Mouse (Mus musculus) heart, adult 2 months (tissue): ENCODE measurements at regions not wholly inside any gene's neighbourhood (a gene's known extent, or its start where the extent isn't known, plus 50 kb on each side); places are given as distances from the start of the nearest gene placed in this dataset.

Experiments
- DNase-seq, 2 experiments: peaks; one replicate each; pipeline ENCODE4 v3.0.0; 2021
- H3K27ac ChIP-seq: fragments of 200-600 bp; 2 replicates; pipeline ENCODE4 v1.8.1; 2022
- H3K27me3 ChIP-seq: fragments of 200-500 bp; 2 replicates; pipeline ENCODE4 v1.6.1; 2012; ENCODE audit warnings: mild to moderate bottlenecking, low read length, inconsistent platforms, mixed read lengths; ENCODE audit not compliant: control insufficient read depth, insufficient read depth
- H3K36me3 ChIP-seq: fragments of 200-500 bp; 2 replicates; pipeline ENCODE4 v1.6.1; 2012; ENCODE audit warnings: low read length, inconsistent platforms; ENCODE audit not compliant: control insufficient read depth, insufficient read depth
- H3K4me1 ChIP-seq: fragments of 200-500 bp; 2 replicates; pipeline ENCODE4 v1.6.1; 2011; ENCODE audit warnings: low read length; ENCODE audit not compliant: control insufficient read depth, insufficient read depth
- H3K4me3 ChIP-seq: fragments of 200-600 bp; 2 replicates; pipeline ENCODE4 v1.8.1; 2022
- H3K79me2 ChIP-seq: fragments of 200-500 bp; replicated peaks from 2 replicates; pipeline ENCODE4 v1.6.1; 2012; ENCODE audit warnings: mild to moderate bottlenecking, inconsistent platforms, low read length, moderate library complexity, mixed read lengths; ENCODE audit not compliant: control insufficient read depth, insufficient read depth
- H3K9ac ChIP-seq: fragments of 200-500 bp; 2 replicates; pipeline ENCODE4 v1.6.1; 2012; ENCODE audit warnings: low read depth, mild to moderate bottlenecking, control low read depth, inconsistent platforms, low read length, mixed read lengths
- CTCF ChIP-seq: fragments of 200-600 bp; IDR thresholded peaks from 2 replicates; pipeline ENCODE4 v1.8.1; 2022; ENCODE audit warnings: antibody characterized with exemption, mild to moderate bottlenecking, moderate library complexity
- EP300 ChIP-seq: fragments of 200-500 bp; IDR thresholded peaks from 2 replicates; pipeline ENCODE4 v1.6.1; 2011; ENCODE audit warnings: low read depth, low read length, control low read depth; ENCODE audit not compliant: insufficient read depth
- POLR2A ChIP-seq: fragments of 200-500 bp; IDR thresholded peaks from 2 replicates; pipeline ENCODE4 v1.6.1; 2011; ENCODE audit warnings: mild to moderate bottlenecking, low read depth, low read length, control low read depth; ENCODE audit not compliant: insufficient read depth
- WGBS: fragments of 180-500 bp; shearing (Covaris S2); methylation state at CpG from one replicate; pipeline ENCODE4 v1.1.7; 2018; 5-methylcytosine and 5-hydroxymethylcytosine counted together
- intact Hi-C: fragments of 180-260 bp; cut with DNase I; formaldehyde crosslinking; loops from one replicate; pipeline ENCODE4 v1.15.1; 2025

GRCm38 (mm10) chr12:91956411-91956810 lies 107.5 kb upstream of the Sel1l start:
- Histone ChIP-seq H3K4me1 (no peaks in the 10 kb centered on the region), H3K36me3 (no peaks in the 10 kb centered on the region), H3K79me2 (no peaks in the 10 kb centered on the region), H3K27ac (no peak overlapping the region), H3K27me3 (no peaks in the 10 kb centered on the region), H3K4me3 (no peak overlapping the region), H3K9ac (no peak overlapping the region)
- no peak for DNase-seq
- no peak for TF ChIP-seq CTCF
- TF ChIP-seq EP300, result no peak
- no peak for TF ChIP-seq POLR2A
- WGBS, result 46% methylated on average over 3 of the region's 3 CpGs
- intact Hi-C loops, result no loop called here

- Histone ChIP-seq H3K36me3 (no peaks in the 10 kb centered on the region), H3K27me3 (no peaks in the 10 kb centered on the region), H3K9ac (no peak overlapping the region), H3K27ac (no peak overlapping the region), H3K4me3 (no peak overlapping the region), H3K79me2 (no peaks in the 10 kb centered on the region), H3K4me1 (no peaks in the 10 kb centered on the region)
- TF ChIP-seq CTCF, result no peak
- TF ChIP-seq EP300, result no peak
- TF ChIP-seq POLR2A, result no peak
- DNase-seq, result no peak
- 73% methylated on average over 8 of the region's 8 CpGs for WGBS
- intact Hi-C loops, result no loop called here
Measured at GRCm38 (mm10) chr12:91948602-91949167, 99.7 kb upstream of the Sel1l start.

GRCm38 (mm10) chr12:91947998-91948397 lies 99.0 kb upstream of the Sel1l start:
- Histone ChIP-seq H3K27ac (no peak overlapping the region), H3K36me3 (no peaks in the 10 kb centered on the region), H3K27me3 (no peaks in the 10 kb centered on the region), H3K4me1 (no peaks in the 10 kb centered on the region), H3K4me3 (no peak overlapping the region), H3K9ac (no peak overlapping the region), H3K79me2 (no peaks in the 10 kb centered on the region)
- DNase-seq, result no peak
- intact Hi-C loops, result no loop called here
- 69% methylated on average over 3 of the region's 3 CpGs for WGBS
- TF ChIP-seq CTCF, result no peak
- no peak for TF ChIP-seq EP300
- TF ChIP-seq POLR2A, result no peak

GRCm38 (mm10) chr12:91946541-91946940 lies 97.6 kb upstream of the Sel1l start:
- H3K9ac ChIP-seq, result no peak overlapping the region
- no peaks in the 10 kb centered on the region for H3K36me3 ChIP-seq
- DNase-seq, result no peak
- H3K4me1 ChIP-seq, result no peaks in the 10 kb centered on the region
- H3K27ac ChIP-seq, result no peak overlapping the region
- no peaks in the 10 kb centered on the region for H3K27me3 ChIP-seq
- H3K79me2 ChIP-seq, result no peaks in the 10 kb centered on the region
- no peak overlapping the region for H3K4me3 ChIP-seq
- TF ChIP-seq EP300 (no peak), CTCF (no peak), POLR2A (no peak)
- intact Hi-C loops, result no loop called here
- 81% methylated on average over 3 of the region's 3 CpGs for WGBS

- Histone ChIP-seq H3K36me3 (no peaks in the 10 kb centered on the region), H3K27me3 (no peaks in the 10 kb centered on the region), H3K4me1 (no peaks in the 10 kb centered on the region), H3K27ac (no peak overlapping the region), H3K79me2 (no peaks in the 10 kb centered on the region), H3K4me3 (no peak overlapping the region), H3K9ac (no peak overlapping the region)
- 54% methylated on average over 7 of the region's 7 CpGs for WGBS
- intact Hi-C loops, result no loop called here
- DNase-seq, result no peak
- TF ChIP-seq EP300 (no peak), CTCF (peak; percentile 39)
Measured at GRCm38 (mm10) chr12:91932490-91933361, 83.8 kb upstream of the Sel1l start.

GRCm38 (mm10) chr12:91931586-91931985 lies 82.6 kb upstream of the Sel1l start:
- intact Hi-C loops, result no loop called here
- 70% methylated on average over 6 of the region's 6 CpGs for WGBS
- Histone ChIP-seq H3K36me3 (no peaks in the 10 kb centered on the region), H3K27me3 (no peaks in the 10 kb centered on the region), H3K79me2 (no peaks in the 10 kb centered on the region), H3K9ac (no peak overlapping the region), H3K27ac (no peak overlapping the region), H3K4me3 (no peak overlapping the region), H3K4me1 (no peaks in the 10 kb centered on the region)
- DNase-seq, result no peak
- TF ChIP-seq EP300, result no peak
- no peak for TF ChIP-seq POLR2A
